Mouse (Mus musculus) forebrain, postnatal 0 days (tissue): ENCODE data around the gene Tmem145. TPM values are rescaled to one million over a fixed set of nuclear protein-coding genes. Genes with fewer than 3 reads are reported as not detected.

Experiments used
- ATAC-seq: fragments of 200-750 bp; cut with Nextera tagmentation; 2 replicates; pipeline ENCODE4 v1.8.0; 2017; ENCODE audit warnings: mild to moderate bottlenecking, moderate library complexity
- DNase-seq: peaks from one replicate; pipeline ENCODE4 v3.0.0-alpha.2; 2015
- H3K27ac ChIP-seq: fragments of 300-500 bp; sonication (generic); 2 replicates; pipeline ENCODE4 v1.5.1; 2014; ENCODE audit warnings: low read depth, mild to moderate bottlenecking, antibody characterized with exemption, low read length, moderate library complexity, mixed read lengths
- H3K27me3 ChIP-seq: fragments of 300-500 bp; sonication (generic); 2 replicates; pipeline ENCODE4 v1.6.1; 2014; ENCODE audit warnings: mild to moderate bottlenecking, low read length, mixed read lengths; ENCODE audit not compliant: insufficient read depth
- H3K36me3 ChIP-seq: fragments of 300-500 bp; sonication (generic); 2 replicates; pipeline ENCODE4 v1.6.1; 2014; ENCODE audit warnings: mild to moderate bottlenecking, moderate library complexity; ENCODE audit not compliant: insufficient read depth
- H3K4me1 ChIP-seq: fragments of 300-500 bp; sonication (generic); 2 replicates; pipeline ENCODE4 v1.6.1; 2014; ENCODE audit warnings: antibody characterized with exemption; ENCODE audit not compliant: insufficient read depth
- H3K4me2 ChIP-seq: fragments of 300-500 bp; sonication (generic); 2 replicates; pipeline ENCODE4 v1.6.1; 2014; ENCODE audit warnings: low read depth, mild to moderate bottlenecking, moderate library complexity
- H3K4me3 ChIP-seq: fragments of 300-500 bp; sonication (generic); 2 replicates; pipeline ENCODE4 v1.5.1; 2014; ENCODE audit warnings: low read depth, low read length, mixed read lengths
- H3K9ac ChIP-seq: fragments of 300-500 bp; sonication (generic); 2 replicates; pipeline ENCODE4 v1.6.1; 2014; ENCODE audit warnings: mild to moderate bottlenecking
- H3K9me3 ChIP-seq: fragments of 300-500 bp; sonication (generic); 2 replicates; pipeline ENCODE4 v1.6.1; 2016; ENCODE audit warnings: low read length
- CTCF ChIP-seq: sonication (generic); IDR thresholded peaks from 2 replicates; pipeline ENCODE4 v1.5.1; 2016; ENCODE audit warnings: antibody characterized with exemption, control low read depth, low read depth
- WGBS: fragments of 180-500 bp; shearing (Covaris S2); extraction: QIAGEN DNeasy Blood & Tissue Kit; methylation state at CpG from one replicate; pipeline ENCODE4 v1.1.7; 2014; 5-methylcytosine and 5-hydroxymethylcytosine counted together
- polyA plus RNA-seq: library from polyadenylated mRNA; unstranded; fragments of >200 nt; fragmentation: Nextera tagmentation; extraction: Ambion mirVana; gene quantifications from 2 replicates; pipeline ENCODE4 v1.2.1, GENCODE M21; 2015
- total RNA-seq: library from RNA; depleted of rRNA; stranded (reverse); fragments of >200 nt; gene quantifications from 2 replicates; pipeline ENCODE4 v1.2.3, GENCODE M21; 2014

The Tmem145 gene
- total and polyA plus RNA-seq, 2 experiments from 2014 or later, result 63.2 to 68.0 TPM

DNA sequence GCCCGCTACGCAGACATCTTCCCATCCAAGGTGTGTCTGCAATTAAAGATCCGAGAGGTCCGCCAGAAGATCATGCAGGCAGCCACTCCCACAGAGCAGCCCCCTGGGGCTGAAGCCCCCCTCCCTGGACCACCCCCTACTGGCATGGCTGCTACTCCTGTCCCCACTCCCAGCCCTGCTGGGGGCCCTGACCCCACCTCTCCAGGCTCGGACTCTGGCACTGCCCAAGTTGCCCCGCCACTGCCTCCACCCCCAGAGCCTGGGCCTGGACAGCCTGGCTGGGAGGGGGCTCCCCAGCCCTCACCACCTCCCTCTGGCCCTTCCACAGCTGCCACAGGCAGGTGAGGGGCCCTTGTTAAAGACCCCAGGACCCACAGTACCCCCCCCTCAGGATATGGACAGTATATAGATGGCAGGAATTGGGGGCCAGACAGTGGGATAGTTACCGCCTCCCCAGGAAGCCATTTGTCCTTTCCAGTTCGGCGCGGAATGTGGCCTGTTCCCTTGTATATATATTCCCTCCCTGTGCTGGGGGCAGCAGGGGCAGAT is 12.6 kb upstream of the Tmem145 start:
- Histone ChIP-seq H3K4me3 (no peak overlapping the region), H3K36me3 (peaks cover 73% of the 10 kb centered on the region), H3K4me2 (no peak overlapping the region), H3K27ac (no peak overlapping the region), H3K27me3 (no peaks in the 10 kb centered on the region), H3K4me1 (peaks cover 8% of the 10 kb centered on the region; the same call in 1 of the 2 replicates), H3K9ac (no peak overlapping the region), H3K9me3 (no peaks in the 10 kb centered on the region)
- no peak for TF ChIP-seq CTCF
- DNase-seq (no peak), ATAC-seq (no peak)
- WGBS, result 76% methylated on average over 10 of the region's 10 CpGs

DNA sequence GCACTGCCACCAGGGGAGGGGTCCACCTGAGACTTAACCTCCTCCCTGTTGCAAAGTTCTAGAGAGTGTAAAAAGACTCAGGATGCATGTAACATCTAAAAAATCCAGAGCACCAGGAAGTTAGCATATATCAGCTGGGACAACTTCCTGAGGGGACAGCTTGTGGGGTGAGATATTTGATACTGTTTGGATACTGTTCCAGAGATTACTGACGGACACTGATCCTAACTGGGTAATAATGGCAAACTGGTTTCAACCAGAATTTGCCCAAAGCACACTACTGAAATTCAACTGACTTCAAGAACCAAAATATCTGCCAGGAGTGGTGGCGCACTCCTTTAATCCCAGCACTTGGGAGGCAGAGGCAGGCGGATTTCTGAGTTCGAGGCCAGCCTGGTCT is 11.4 kb upstream of the Tmem145 start:
- Histone ChIP-seq H3K27me3 (no peaks in the 10 kb centered on the region), H3K4me2 (no peak overlapping the region), H3K9me3 (no peaks in the 10 kb centered on the region), H3K9ac (no peak overlapping the region), H3K4me3 (no peak overlapping the region), H3K4me1 (peaks cover 8% of the 10 kb centered on the region; the same call in 1 of the 2 replicates), H3K36me3 (peaks cover 61% of the 10 kb centered on the region), H3K27ac (no peak overlapping the region)
- no peak for DNase-seq
- whole genome bisulfite sequencing, result 97% methylated on average over 4 of the region's 4 CpGs
- no peak for TF ChIP-seq CTCF
- ATAC-seq, result no peak

DNA sequence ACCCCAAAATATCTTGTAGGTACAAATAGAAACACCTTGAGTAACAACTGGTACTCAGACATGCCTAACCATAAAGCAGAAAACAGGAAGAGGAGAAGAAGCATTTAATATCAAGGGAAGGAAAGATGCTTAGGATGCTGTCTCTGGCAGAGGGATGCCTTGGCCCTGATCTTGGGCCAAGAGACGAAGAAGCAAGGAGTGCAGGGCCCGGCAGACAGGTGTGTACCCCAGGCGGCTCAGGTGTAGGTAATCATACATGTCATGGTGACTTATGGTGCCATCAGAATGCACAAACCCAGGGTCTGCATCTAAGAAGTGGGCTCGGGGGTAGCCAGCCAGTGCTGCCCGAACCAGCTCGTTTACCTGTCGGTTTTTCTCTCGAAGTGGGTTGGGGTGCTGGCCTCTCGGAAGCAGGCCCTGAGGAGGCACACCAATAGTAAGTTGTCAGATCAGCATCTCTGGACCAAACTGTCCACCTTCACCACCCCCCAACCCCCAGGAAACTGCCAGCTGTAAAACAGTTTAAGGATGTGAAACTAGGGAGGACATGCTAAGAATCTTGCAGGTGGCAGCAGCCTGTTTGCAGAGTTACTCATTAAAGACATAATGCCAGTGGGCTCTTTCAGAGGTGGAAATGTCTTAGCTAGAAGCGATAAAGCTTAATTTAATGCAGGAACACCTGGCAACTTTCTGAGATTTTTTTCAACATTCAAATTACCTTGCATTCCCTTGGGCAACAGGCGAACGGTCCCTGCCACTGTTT is 10.8 kb upstream of the Tmem145 start:
- H3K9me3 ChIP-seq, result no peaks in the 10 kb centered on the region
- DNase-seq, result no peak
- H3K4me2 ChIP-seq, result no peak overlapping the region
- no peak for TF ChIP-seq CTCF
- no peaks in the 10 kb centered on the region for H3K27me3 ChIP-seq
- H3K4me3 ChIP-seq, result no peak overlapping the region
- peaks cover 54% of the 10 kb centered on the region for H3K36me3 ChIP-seq
- WGBS, result 85% methylated on average over 12 of the region's 12 CpGs
- no peak overlapping the region for H3K9ac ChIP-seq
- peaks cover 8% of the 10 kb centered on the region; the same call in 1 of the 2 replicates for H3K4me1 ChIP-seq
- no peak for ATAC-seq
- no peak overlapping the region for H3K27ac ChIP-seq

DNA sequence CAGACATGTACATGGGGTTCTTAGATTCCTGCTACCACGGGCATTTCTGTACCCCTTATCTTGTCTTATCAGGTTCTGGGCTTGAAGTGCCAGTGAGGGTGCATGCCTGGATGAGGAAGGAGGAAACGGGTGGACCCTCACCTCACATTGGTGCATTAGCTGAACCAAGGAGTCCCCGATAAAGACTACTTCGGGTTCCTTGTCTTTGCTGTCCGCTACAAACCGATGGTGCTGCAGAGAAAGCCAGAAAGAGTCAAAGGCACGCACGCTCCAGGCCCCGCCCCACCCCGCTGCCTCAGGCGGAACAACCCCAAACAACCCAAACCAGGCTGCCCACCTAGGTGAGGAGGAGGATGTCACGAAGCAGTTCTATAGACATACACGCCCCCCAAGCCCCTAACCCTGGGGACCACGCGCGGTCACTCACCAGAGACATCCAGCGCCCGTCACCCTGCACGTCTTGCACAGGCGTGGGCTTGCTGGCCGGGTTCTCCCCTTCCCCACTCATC is 8.9 kb upstream of the Tmem145 start:
- Histone ChIP-seq H3K4me2 (peak overlapping the region; percentile 67), H3K9ac (peak overlapping the region; percentile 85), H3K36me3 (peaks cover 36% of the 10 kb centered on the region), H3K27ac (peak overlapping the region; percentile 95), H3K9me3 (no peaks in the 10 kb centered on the region), H3K4me3 (peak overlapping the region; percentile 69), H3K27me3 (no peaks in the 10 kb centered on the region), H3K4me1 (peaks cover 8% of the 10 kb centered on the region; the same call in 1 of the 2 replicates)
- TF ChIP-seq CTCF, result no peak
- DNase-seq, result peak; percentile 54
- under 1% methylated on average over 21 of the region's 21 CpGs for WGBS
- ATAC-seq, result peak; percentile 19

DNA sequence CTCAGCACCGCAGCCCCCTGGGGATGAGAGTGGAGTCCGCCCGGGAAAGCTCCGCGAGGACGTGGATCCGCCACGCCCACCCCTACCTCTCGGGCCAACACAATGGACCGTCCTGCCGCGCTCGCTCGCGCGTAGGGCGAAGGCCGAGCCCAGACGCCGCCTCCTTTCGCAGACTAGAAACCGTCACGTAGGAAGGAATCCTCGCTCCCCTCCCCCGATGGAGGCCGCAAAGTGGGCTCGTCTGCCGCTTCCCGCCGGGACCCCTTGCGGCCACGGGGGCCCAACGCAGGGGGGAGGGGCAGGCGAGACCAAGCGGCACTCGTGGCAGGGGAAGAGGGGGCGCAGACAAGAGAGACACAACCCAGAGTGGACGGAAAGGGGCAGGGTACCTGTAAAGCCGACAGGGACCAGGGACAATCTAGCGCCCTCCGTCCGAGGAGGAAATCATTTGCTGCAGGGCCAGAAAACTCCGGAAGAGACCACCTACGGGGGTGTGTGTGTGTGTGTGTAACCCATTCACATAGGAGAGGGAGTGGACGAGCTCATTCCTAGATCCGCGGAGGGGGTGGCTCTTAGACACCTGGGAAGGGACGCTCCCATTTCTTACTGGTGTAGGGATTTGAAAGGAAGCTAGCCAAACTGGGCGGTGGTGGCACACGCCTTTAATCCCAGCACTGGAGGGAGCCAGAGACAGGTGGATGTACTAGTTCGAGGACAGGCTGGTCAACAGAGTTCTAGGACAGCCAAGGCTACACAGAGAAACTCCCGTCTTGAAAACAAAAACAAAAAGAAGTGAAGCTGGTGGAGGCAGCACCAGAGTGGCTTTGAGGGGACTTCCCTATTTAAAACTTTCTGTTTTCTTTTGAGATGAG is 8.2 kb upstream of the Tmem145 start, which contains the start of gene Pafah1b3:
Gene Pafah1b3, minus strand, starts transcription at position 533 of the 872 bp plus-strand sequence.
- Histone ChIP-seq H3K9ac (peak within 1 kb of the TSS; percentile 85), H3K36me3 (peaks cover 29% of the 10 kb centered on the region), H3K4me3 (peak within 1 kb of the TSS; percentile 69), H3K4me2 (peak within 1 kb of the TSS; percentile 67), H3K27me3 (no peaks in the 10 kb centered on the region), H3K4me1 (peaks cover 8% of the 10 kb centered on the region; the same call in 1 of the 2 replicates), H3K9me3 (no peaks in the 10 kb centered on the region), H3K27ac (peak within 1 kb of the TSS; percentile 95)
- DNase-seq, result peak; percentile 97
- ATAC-seq, result peak; percentile 94
- TF ChIP-seq CTCF, result peak; percentile 69
- WGBS, result 1% methylated on average over 52 of the region's 52 CpGs

DNA sequence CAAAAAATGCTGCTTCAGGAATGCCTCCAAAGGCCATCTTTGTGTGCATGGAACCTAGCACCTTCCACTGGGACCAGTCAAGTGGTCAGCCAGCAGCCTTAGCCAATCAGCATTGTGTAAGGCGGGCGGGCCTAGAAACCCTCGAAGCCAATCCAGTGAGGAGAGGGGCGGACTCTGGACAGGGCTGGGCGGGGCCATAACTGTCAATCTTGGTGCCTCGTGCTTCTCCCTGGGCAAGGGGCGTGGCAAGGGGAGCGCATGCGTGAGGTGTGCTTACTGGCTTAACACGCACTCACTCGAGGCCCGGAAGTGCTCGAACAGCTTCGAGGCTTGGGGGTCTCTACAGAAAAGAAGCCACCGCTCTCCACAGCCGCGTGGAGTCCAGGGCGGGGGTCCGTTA is 4.8 kb upstream of the Tmem145 start, which contains the start of gene Prr19:
Gene Prr19, plus strand, starts transcription at position 349 of the 400 bp plus-strand sequence.
- no peak for TF ChIP-seq CTCF
- Histone ChIP-seq H3K36me3 (no peaks in the 10 kb centered on the region), H3K27me3 (no peaks in the 10 kb centered on the region), H3K4me3 (no peak within 1 kb of the TSS), H3K27ac (no peak within 1 kb of the TSS), H3K4me2 (no peak within 1 kb of the TSS), H3K9me3 (no peaks in the 10 kb centered on the region), H3K9ac (no peak within 1 kb of the TSS), H3K4me1 (peaks cover 7% of the 10 kb centered on the region; the same call in 1 of the 2 replicates)
- WGBS, result 57% methylated on average over 19 of the region's 19 CpGs
- ATAC-seq (peak; percentile 44), DNase-seq (peak; percentile 65)
